Mouse (Mus musculus): ENCODE data around the gene Aldh1l1. TPM values are rescaled to one million over a fixed set of nuclear protein-coding genes. Genes with fewer than 3 reads are reported as not detected.

Gene Aldh1l1
- polyA plus RNA-seq, 1 experiment from 2014 or later: 7.8 TPM

DNA sequence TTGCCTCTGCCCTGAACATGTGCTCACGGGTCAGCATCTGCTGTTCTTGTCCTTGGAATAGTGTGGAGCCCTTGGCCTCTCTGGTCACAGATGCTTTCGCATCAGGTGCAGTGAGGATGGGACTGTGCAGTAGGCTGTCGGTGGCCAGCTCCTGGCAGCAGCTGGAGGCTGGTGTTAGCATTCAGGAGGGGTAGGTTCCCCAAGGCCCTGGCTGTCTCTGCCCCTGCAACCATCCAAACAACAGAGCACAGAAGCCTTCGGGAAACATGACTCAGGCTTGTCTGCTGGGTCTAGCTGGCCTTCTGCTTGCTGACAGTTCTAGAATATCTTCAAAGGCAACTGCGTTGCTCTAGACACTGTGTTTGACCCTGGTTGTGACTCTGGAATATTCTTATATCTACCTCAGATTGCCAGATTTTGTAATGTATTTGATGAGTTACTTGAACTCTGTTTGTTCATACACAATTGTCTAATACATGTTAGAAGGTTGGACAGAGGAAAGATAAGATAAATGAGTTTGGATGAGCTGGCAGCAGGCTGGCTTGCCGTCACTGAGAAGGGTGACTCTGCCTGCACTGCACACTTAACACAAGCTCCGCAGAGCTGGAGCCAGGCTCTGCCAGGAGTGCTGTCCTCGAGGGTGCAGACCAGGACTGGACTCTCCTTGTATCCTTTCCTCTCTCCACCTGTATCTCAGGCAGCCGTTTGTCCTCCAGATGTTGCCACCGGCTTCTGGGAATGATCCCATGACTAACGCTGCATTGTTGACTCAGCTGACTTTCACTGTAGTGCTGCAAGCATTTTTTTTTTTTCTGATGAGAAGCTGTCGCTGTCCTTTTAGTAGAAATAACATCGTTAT is 79.4 kb downstream of the Aldh1l1 start:
- Histone ChIP-seq H3K27me3 (replicated peaks; ENCODE audit: control insufficient read depth, insufficient read depth, low read length) (no peaks in the 10 kb centered on the region), H3K9me3 (ENCODE audit: control insufficient read depth, low read length) (no peaks in the 10 kb centered on the region), H3K9ac (ENCODE audit: low read length) (no peak overlapping the region), H3K4me2 (ENCODE audit: low read length) (no peak overlapping the region), H3K27ac (ENCODE audit: low read depth) (no peak overlapping the region), H3K4me3 (ENCODE audit: low read depth, low read length) (no peak overlapping the region), H3K4me1 (replicated peaks; ENCODE audit: control insufficient read depth, insufficient read depth, low read length) (no peaks in the 10 kb centered on the region), H3K36me3 (ENCODE audit: control insufficient read depth, insufficient read depth, low read length) (no peaks in the 10 kb centered on the region)
- no peak for DNase-seq (ENCODE audit: low spot score)
- WGBS: 54% methylated on average over 13 of the region's 13 CpGs
- ATAC-seq (replicated peaks; ENCODE audit: low FRiP score, low TSS enrichment, low read depth): no peak

DNA sequence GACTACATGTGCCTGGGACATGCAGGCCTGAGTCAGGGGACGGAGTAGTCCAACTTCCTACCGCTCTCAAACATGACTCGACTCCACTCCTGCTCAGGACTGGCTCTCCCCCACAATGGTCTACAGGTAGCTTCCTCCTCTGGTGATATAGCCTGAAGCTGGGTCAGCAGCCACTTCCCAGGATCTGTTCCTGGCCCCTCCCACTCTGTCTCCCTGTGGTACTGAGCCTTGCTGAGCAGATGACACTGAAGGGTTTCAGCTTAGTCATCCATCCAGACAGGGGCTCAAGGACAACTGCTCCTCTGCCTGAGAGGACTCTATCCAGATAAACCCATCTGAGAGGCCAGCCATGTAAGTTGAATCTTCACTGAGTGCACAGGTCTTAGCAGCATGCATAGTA is 81.3 kb downstream of the Aldh1l1 start:
- no peak overlapping the region for H3K4me3 ChIP-seq (ENCODE audit: low read depth, low read length)
- DNase-seq (ENCODE audit: low spot score) (no peak), ATAC-seq (replicated peaks; ENCODE audit: low FRiP score, low TSS enrichment, low read depth) (no peak)
- H3K9me3 ChIP-seq (ENCODE audit: control insufficient read depth, low read length): no peaks in the 10 kb centered on the region
- no peak overlapping the region for H3K27ac ChIP-seq (ENCODE audit: low read depth)
- H3K9ac ChIP-seq (ENCODE audit: low read length): no peak overlapping the region
- no peaks in the 10 kb centered on the region for H3K36me3 ChIP-seq (ENCODE audit: control insufficient read depth, insufficient read depth, low read length)
- no peaks in the 10 kb centered on the region for H3K27me3 ChIP-seq (replicated peaks; ENCODE audit: control insufficient read depth, insufficient read depth, low read length)
- no peak overlapping the region for H3K4me2 ChIP-seq (ENCODE audit: low read length)
- no peaks in the 10 kb centered on the region for H3K4me1 ChIP-seq (replicated peaks; ENCODE audit: control insufficient read depth, insufficient read depth, low read length)
- 79% methylated on average over 3 of the region's 3 CpGs for WGBS

DNA sequence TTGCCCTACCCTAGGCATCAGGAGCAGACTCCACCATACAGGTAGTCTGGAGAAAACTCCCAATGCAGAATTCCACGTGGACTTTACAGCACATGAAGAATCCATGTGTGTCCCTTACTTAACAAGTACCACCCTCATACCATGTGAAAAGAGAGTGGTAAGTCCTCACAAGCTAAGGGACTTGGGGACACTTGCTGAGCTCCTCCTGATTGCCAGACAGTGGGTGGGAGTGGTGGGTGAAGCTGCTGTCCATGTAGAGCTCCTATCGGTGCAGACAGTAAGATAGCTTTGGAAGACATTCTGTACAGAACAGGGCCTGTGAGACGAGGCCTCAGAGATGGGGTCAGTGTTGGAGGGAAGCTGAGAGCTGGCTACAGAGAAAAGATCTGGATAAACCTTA is 81.7 kb downstream of the Aldh1l1 start:
- Histone ChIP-seq H3K4me2 (ENCODE audit: low read length) (no peak overlapping the region), H3K4me1 (replicated peaks; ENCODE audit: control insufficient read depth, insufficient read depth, low read length) (no peaks in the 10 kb centered on the region), H3K9me3 (ENCODE audit: control insufficient read depth, low read length) (no peaks in the 10 kb centered on the region), H3K9ac (ENCODE audit: low read length) (no peak overlapping the region), H3K27me3 (replicated peaks; ENCODE audit: control insufficient read depth, insufficient read depth, low read length) (no peaks in the 10 kb centered on the region), H3K4me3 (ENCODE audit: low read depth, low read length) (no peak overlapping the region), H3K36me3 (ENCODE audit: control insufficient read depth, insufficient read depth, low read length) (no peaks in the 10 kb centered on the region), H3K27ac (ENCODE audit: low read depth) (no peak overlapping the region)
- WGBS: 84% methylated on average over 3 of the region's 3 CpGs
- DNase-seq (ENCODE audit: low spot score): no peak
- no peak for ATAC-seq (replicated peaks; ENCODE audit: low FRiP score, low TSS enrichment, low read depth)

DNA sequence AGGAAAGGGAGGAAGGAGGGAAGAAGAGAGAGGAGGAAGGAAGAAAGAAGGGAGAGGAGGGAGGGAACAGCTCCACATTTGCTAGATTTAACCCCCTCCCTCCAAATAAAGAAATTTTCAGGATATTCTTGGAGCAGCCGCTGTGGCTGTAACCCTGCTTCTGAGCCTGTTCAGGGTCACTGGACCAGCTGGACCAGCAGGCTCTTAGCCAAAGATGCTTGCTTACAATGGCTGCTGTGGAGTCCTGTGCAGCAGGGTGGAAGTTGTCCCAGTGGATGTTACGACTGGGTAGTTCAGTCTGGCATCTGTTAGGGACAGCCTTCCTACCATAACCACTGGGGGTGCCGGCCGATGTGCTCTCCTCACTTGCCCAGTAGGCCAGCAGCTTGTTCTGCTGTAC is 82.5 kb downstream of the Aldh1l1 start:
- ATAC-seq (replicated peaks; ENCODE audit: low FRiP score, low TSS enrichment, low read depth) (no peak), DNase-seq (ENCODE audit: low spot score) (no peak)
- Histone ChIP-seq H3K9me3 (ENCODE audit: control insufficient read depth, low read length) (no peaks in the 10 kb centered on the region), H3K4me2 (ENCODE audit: low read length) (no peak overlapping the region), H3K27me3 (replicated peaks; ENCODE audit: control insufficient read depth, insufficient read depth, low read length) (no peaks in the 10 kb centered on the region), H3K27ac (ENCODE audit: low read depth) (no peak overlapping the region), H3K36me3 (ENCODE audit: control insufficient read depth, insufficient read depth, low read length) (no peaks in the 10 kb centered on the region), H3K4me3 (ENCODE audit: low read depth, low read length) (no peak overlapping the region), H3K4me1 (replicated peaks; ENCODE audit: control insufficient read depth, insufficient read depth, low read length) (no peaks in the 10 kb centered on the region), H3K9ac (ENCODE audit: low read length) (no peak overlapping the region)
- 84% methylated on average over 4 of the region's 4 CpGs for WGBS

DNA sequence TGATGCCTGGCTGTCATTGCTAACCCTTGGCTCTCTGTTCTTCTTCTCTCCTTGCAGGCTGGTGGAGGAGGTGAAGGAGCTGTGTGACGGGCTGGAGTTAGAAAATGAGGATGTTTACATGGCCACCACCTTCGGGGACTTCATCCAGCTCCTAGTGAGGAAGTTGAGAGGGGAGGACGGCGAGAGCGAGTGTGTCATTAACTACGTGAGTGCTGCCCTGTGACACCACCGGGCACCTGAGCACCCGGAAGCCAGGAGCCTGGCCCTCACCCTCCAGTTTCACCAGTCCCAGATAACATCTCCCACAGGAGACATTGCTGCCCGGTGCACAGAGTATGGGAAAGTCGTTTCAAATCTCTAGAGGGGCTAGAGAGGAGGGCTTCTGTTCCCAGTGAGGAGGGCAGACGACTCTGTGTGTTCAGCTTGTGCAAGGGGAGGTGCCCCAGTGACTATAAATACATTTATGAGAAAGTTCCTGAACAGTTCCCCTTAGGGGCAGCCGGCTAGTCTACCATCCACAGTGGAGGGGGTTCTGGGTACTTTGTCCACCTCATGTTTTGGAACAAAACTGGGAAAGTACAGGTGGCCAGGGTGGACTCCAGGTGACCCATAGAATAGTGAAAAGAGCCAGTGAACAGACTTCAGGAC is 83.6 kb downstream of the Aldh1l1 start:
- ATAC-seq (replicated peaks; ENCODE audit: low FRiP score, low TSS enrichment, low read depth) (no peak; the same call in 1 of the 2 replicates), DNase-seq (ENCODE audit: low spot score) (no peak)
- no peak overlapping the region for H3K9ac ChIP-seq (ENCODE audit: low read length)
- no peak overlapping the region for H3K4me3 ChIP-seq (ENCODE audit: low read depth, low read length)
- WGBS: 46% methylated on average over 12 of the region's 12 CpGs
- H3K9me3 ChIP-seq (ENCODE audit: control insufficient read depth, low read length): no peaks in the 10 kb centered on the region
- no peaks in the 10 kb centered on the region for H3K27me3 ChIP-seq (replicated peaks; ENCODE audit: control insufficient read depth, insufficient read depth, low read length)
- no peaks in the 10 kb centered on the region for H3K36me3 ChIP-seq (ENCODE audit: control insufficient read depth, insufficient read depth, low read length)
- H3K4me2 ChIP-seq (ENCODE audit: low read length): no peak overlapping the region
- H3K4me1 ChIP-seq (replicated peaks; ENCODE audit: control insufficient read depth, insufficient read depth, low read length): no peaks in the 10 kb centered on the region
- H3K27ac ChIP-seq (ENCODE audit: low read depth): no peak overlapping the region

DNA sequence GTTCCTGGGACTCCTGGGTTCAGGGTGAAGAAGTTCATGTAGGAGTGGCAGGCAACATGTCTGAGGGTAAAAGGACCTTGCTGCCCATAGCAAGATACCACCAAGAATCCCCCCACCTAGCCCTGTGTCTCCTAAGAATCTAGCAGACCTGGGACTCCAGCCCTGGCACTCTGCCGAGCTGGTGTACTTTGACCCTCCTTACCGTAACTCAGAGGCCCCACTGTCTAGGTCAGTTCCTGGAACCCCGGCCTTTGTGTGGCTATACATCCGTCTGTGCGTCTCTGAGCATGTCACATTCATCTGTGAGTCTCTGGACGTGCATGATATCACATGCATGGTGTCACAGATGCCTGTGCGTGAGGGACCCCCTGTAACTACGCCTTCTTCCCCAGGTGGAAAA is 84.2 kb downstream of the Aldh1l1 start:
- ATAC-seq (replicated peaks; ENCODE audit: low FRiP score, low TSS enrichment, low read depth): no peak; the same call in 1 of the 2 replicates
- no peaks in the 10 kb centered on the region for H3K9me3 ChIP-seq (ENCODE audit: control insufficient read depth, low read length)
- H3K27ac ChIP-seq (ENCODE audit: low read depth): no peak overlapping the region
- peak; percentile 66 for DNase-seq (ENCODE audit: low spot score)
- H3K4me2 ChIP-seq (ENCODE audit: low read length): no peak overlapping the region
- H3K4me1 ChIP-seq (replicated peaks; ENCODE audit: control insufficient read depth, insufficient read depth, low read length): no peaks in the 10 kb centered on the region
- H3K27me3 ChIP-seq (replicated peaks; ENCODE audit: control insufficient read depth, insufficient read depth, low read length): no peaks in the 10 kb centered on the region
- 70% methylated on average over 8 of the region's 8 CpGs for WGBS
- H3K36me3 ChIP-seq (ENCODE audit: control insufficient read depth, insufficient read depth, low read length): no peaks in the 10 kb centered on the region
- H3K9ac ChIP-seq (ENCODE audit: low read length): no peak overlapping the region
- H3K4me3 ChIP-seq (ENCODE audit: low read depth, low read length): no peak overlapping the region

DNA sequence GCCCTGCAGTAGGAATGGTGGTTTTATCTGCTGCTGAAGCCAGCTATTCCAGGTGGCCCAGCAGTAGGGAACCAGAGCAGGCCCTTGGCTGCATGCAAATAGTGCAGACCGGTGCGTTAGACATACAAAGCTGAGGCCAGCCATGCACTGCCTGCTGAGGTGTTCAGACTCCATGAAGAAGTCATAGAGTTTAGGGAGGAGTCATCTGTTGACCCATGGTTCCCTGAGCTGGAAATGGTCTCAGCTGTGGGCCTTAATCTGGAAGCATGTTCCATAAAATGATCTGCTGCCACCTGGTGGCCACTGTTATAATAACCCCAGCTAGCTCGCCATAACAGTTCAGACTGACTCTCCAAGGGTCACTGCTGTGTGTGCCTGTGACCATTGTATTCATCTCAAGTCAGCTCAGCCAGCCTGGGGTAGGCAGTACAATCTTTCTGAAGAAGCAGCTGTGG is 89.1 kb downstream of the Aldh1l1 start:
- peak; percentile 92 for DNase-seq (ENCODE audit: low spot score)
- no peak overlapping the region for H3K4me3 ChIP-seq (ENCODE audit: low read depth, low read length)
- no peaks in the 10 kb centered on the region for H3K36me3 ChIP-seq (ENCODE audit: control insufficient read depth, insufficient read depth, low read length)
- H3K4me2 ChIP-seq (ENCODE audit: low read length): no peak overlapping the region
- ATAC-seq (replicated peaks; ENCODE audit: low FRiP score, low TSS enrichment, low read depth): peak; percentile 58; the same call in 1 of the 2 replicates
- H3K9ac ChIP-seq (ENCODE audit: low read length): no peak overlapping the region
- 47% methylated on average over 3 of the region's 3 CpGs for WGBS
- no peaks in the 10 kb centered on the region for H3K4me1 ChIP-seq (replicated peaks; ENCODE audit: control insufficient read depth, insufficient read depth, low read length)
- no peaks in the 10 kb centered on the region for H3K27me3 ChIP-seq (replicated peaks; ENCODE audit: control insufficient read depth, insufficient read depth, low read length)
- H3K27ac ChIP-seq (ENCODE audit: low read depth): no peak overlapping the region
- H3K9me3 ChIP-seq (ENCODE audit: control insufficient read depth, low read length): no peaks in the 10 kb centered on the region

DNA sequence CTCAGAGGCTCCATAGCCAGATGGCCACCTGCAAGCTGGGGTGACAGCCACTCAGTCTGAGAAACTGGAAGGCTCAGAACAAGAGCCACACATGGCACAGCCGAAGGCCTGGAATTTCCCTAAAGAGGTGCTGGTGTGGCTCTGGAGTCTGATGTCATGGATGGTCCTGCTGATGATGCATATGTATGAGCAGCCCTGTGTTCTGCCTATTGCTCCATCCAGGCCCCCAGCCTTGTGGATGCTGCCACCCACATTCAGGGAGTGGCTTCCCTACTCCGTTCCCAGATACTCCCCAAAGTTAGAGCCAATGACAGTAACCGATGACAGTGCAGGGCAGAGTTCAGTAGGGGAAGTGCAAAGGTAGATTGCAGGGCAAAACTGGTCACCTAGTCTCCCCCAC is 91.9 kb downstream of the Aldh1l1 start:
- Histone ChIP-seq H3K27ac (ENCODE audit: low read depth) (no peak overlapping the region), H3K9ac (ENCODE audit: low read length) (no peak overlapping the region), H3K4me1 (replicated peaks; ENCODE audit: control insufficient read depth, insufficient read depth, low read length) (no peaks in the 10 kb centered on the region), H3K27me3 (replicated peaks; ENCODE audit: control insufficient read depth, insufficient read depth, low read length) (no peaks in the 10 kb centered on the region), H3K4me3 (ENCODE audit: low read depth, low read length) (no peak overlapping the region), H3K9me3 (ENCODE audit: control insufficient read depth, low read length) (no peaks in the 10 kb centered on the region), H3K36me3 (ENCODE audit: control insufficient read depth, insufficient read depth, low read length) (no peaks in the 10 kb centered on the region), H3K4me2 (ENCODE audit: low read length) (no peak overlapping the region)
- 43% methylated on average over 3 of the region's 3 CpGs for WGBS
- ATAC-seq (replicated peaks; ENCODE audit: low FRiP score, low TSS enrichment, low read depth): no peak
- no peak for DNase-seq (ENCODE audit: low spot score)

Data from intestine, embryonic 14.5 days (tissue).